Mouse (Mus musculus) brain, embryonic 14.5 days (tissue): ENCODE results near the gene Daam1.

Experiments
- CTCF ChIP-seq: fragments of 200-500 bp; IDR thresholded peaks from 2 replicates; pipeline ENCODE4 v1.5.1; 2012; ENCODE audit warnings: inconsistent platforms, mild to moderate bottlenecking, moderate library complexity, borderline replicate concordance; ENCODE audit not compliant: insufficient read depth, insufficient read length; ENCODE audit errors: extremely low read depth
- POLR2A ChIP-seq: fragments of 200-500 bp; IDR thresholded peaks from 2 replicates; pipeline ENCODE4 v1.6.1; 2012; ENCODE audit warnings: mild to moderate bottlenecking, inconsistent platforms, borderline replicate concordance; ENCODE audit not compliant: poor library complexity, insufficient read depth, insufficient read length, severe bottlenecking; ENCODE audit errors: extremely low read depth

GRCm38 (mm10) chr12:71968592-71968991 is 137.7 kb downstream of the Daam1 start:
- TF ChIP-seq POLR2A (no peak), CTCF (no peak)
